Mouse (Mus musculus) myocyte (in vitro differentiated cells): ENCODE data around the gene Esrrg. TPM values are rescaled to one million over a fixed set of nuclear protein-coding genes. Genes with fewer than 3 reads are reported as not detected.

Experiments
- H3K27me3 ChIP-seq: one replicate; pipeline ENCODE4 v1.6.1; 2011; ENCODE audit not compliant: control insufficient read depth, insufficient read depth, insufficient read length
- H3K36me3 ChIP-seq: one replicate; pipeline ENCODE4 v1.6.1; 2011; ENCODE audit not compliant: control insufficient read depth, insufficient read depth
- H3K4me2 ChIP-seq: one replicate; pipeline ENCODE4 v1.6.1; 2011; ENCODE audit warnings: low read depth, control low read depth
- H3K4me3 ChIP-seq: one replicate; pipeline ENCODE4 v1.5.1; 2011; ENCODE audit warnings: mild to moderate bottlenecking, control low read depth, moderate library complexity
- H3K79me2 ChIP-seq: one replicate; pipeline ENCODE4 v1.6.1; 2011; ENCODE audit not compliant: control insufficient read depth, insufficient read depth
- H3ac ChIP-seq: one replicate; pipeline ENCODE4 v1.6.1; 2011; ENCODE audit not compliant: control insufficient read depth, insufficient read length
- CEBPB ChIP-seq: IDR thresholded peaks from 2 replicates; pipeline ENCODE4 v1.6.1; 2011; ENCODE audit warnings: mild to moderate bottlenecking, moderate library complexity; ENCODE audit not compliant: poor library complexity, insufficient read depth, severe bottlenecking
- E2F4 ChIP-seq: IDR thresholded peaks from one replicate; pipeline ENCODE4 v1.6.1; 2011; ENCODE audit warnings: mild to moderate bottlenecking, control low read depth, moderate library complexity; ENCODE audit not compliant: insufficient read depth
- MAX ChIP-seq: IDR thresholded peaks from one replicate; pipeline ENCODE4 v1.6.1; 2011; ENCODE audit warnings: low read depth, mild to moderate bottlenecking, control low read depth
- MYOD1 ChIP-seq, 3 experiments: IDR thresholded peaks; one replicate each; pipeline ENCODE4 v1.6.1; 2011; ENCODE audit warnings: control low read depth in 2 of 3, low read depth in 2 of 3, mild to moderate bottlenecking in 2 of 3, moderate library complexity in 1 of 3; ENCODE audit not compliant: insufficient read length in 2 of 3, control insufficient read depth in 1 of 3
- MYOG ChIP-seq, 3 experiments: IDR thresholded peaks; one replicate each; pipeline ENCODE4 v1.6.1; 2011; ENCODE audit warnings: control low read depth in 2 of 3, low read depth in 2 of 3, mild to moderate bottlenecking in 2 of 3; ENCODE audit not compliant: insufficient read length in 2 of 3, control insufficient read depth in 1 of 3, insufficient read depth in 1 of 3
- POLR2A ChIP-seq: IDR thresholded peaks from one replicate; pipeline ENCODE4 v1.6.1; 2011; ENCODE audit warnings: low read depth, mild to moderate bottlenecking, control low read depth, moderate library complexity; ENCODE audit not compliant: insufficient read length
- POLR2AphosphoS2 ChIP-seq: IDR thresholded peaks from one replicate; pipeline ENCODE4 v1.6.1; 2011; ENCODE audit warnings: low read depth, control low read depth; ENCODE audit not compliant: insufficient read length
- REST ChIP-seq: IDR thresholded peaks from one replicate; pipeline ENCODE4 v1.6.1; 2011; ENCODE audit warnings: mild to moderate bottlenecking, control low read depth, moderate library complexity; ENCODE audit not compliant: insufficient read depth, insufficient read length
- SRF ChIP-seq: IDR thresholded peaks from one replicate; pipeline ENCODE4 v1.6.1; 2011; ENCODE audit warnings: low read depth; ENCODE audit not compliant: control insufficient read depth, insufficient read length
- TCF12 ChIP-seq: IDR thresholded peaks from one replicate; pipeline ENCODE4 v1.6.1; 2011; ENCODE audit warnings: mild to moderate bottlenecking, control low read depth; ENCODE audit not compliant: poor library complexity, insufficient read depth, severe bottlenecking
- TCF3 ChIP-seq: IDR thresholded peaks from one replicate; pipeline ENCODE4 v1.6.1; 2011; ENCODE audit warnings: low read depth, control low read depth; ENCODE audit not compliant: insufficient read length
- USF1 ChIP-seq: IDR thresholded peaks from one replicate; pipeline ENCODE4 v1.6.1; 2011; ENCODE audit warnings: low read depth, mild to moderate bottlenecking, control low read depth, moderate library complexity
- polyA plus RNA-seq: library from polyadenylated mRNA; unstranded; fragments of >200 nt; fragmentation: generic; extraction: Trizol; gene quantifications from one replicate; pipeline ENCODE4 v1.2.1, GENCODE M21; 2012; ENCODE audit warnings: missing spikeins

Gene Esrrg
- polyA plus RNA-seq, 1 experiment, result 0.20 TPM

DNA sequence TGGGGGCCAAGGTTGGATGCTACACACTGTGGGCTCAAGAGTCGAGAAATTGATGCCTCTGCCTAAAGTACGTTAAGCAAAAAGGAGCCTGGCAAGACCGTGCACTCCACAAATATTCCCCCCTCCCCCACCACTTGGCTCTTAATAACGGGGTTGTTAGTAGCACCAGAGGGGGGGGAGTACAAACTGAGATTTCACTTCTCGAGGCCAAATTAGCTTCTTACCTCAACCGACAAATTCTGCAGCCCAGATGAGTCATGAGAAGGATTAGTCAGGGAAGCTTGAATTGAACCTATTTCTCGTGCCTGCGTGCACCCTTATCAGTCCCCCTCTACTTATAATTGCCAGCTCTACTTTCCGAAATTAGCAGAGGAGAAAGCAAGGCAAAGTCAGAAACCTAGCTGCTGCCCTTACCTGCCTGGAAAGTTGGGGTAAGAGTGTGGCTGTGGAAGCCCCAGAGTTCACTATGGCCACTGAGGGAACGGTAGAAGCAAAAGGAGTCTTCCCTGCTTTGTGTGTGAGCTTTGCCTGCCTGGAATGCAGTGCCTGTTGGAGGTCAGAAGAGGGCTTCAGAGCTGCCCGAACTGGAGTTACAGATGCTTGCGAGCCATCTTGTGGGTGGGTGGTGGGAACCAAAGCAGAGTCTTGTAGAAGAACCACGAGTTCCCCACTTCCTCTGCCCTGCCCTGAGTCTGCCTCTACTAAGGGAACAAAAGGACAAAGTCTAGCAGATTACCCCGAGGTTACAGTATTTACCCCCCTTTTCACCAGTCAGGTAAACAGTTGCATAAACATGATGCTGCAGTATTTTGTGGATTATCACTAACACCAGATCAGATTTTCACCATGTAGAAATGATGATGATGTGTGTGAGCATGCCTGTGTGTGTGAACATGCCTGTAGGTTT lies 409.6 kb downstream of the Esrrg start:
- peak overlapping the region; percentile 59 for H3K4me2 ChIP-seq
- TF ChIP-seq POLR2A (no peak), MYOD1 (IDR thresholded peaks at IDR 0.05; ENCODE audit: control insufficient read depth in 1 of 3, insufficient read length in 2 of 3, low read depth in 2 of 3) (no peak), MYOG (IDR thresholded peaks at IDR 0.05; ENCODE audit: control insufficient read depth in 1 of 3, insufficient read depth in 1 of 3, insufficient read length in 2 of 3, low read depth in 2 of 3) (no peak), TCF12 (no peak), MAX (no peak), TCF3 (no peak), USF1 (no peak)
- no peak overlapping the region for H3K4me3 ChIP-seq

GRCm38 (mm10) chr1:188029205-188029604 lies 420.6 kb downstream of the Esrrg start:
- H3K4me2 ChIP-seq, result no peak overlapping the region
- no peaks in the 10 kb centered on the region for H3K79me2 ChIP-seq
- H3ac ChIP-seq, result no peak overlapping the region
- H3K27me3 ChIP-seq, result no peaks in the 10 kb centered on the region
- TF ChIP-seq MYOD1 (IDR thresholded peaks at IDR 0.05; ENCODE audit: control insufficient read depth in 1 of 3, insufficient read length in 2 of 3, low read depth in 2 of 3) (no peak), TCF12 (no peak), POLR2A (no peak), CEBPB (no peak), REST (no peak), MYOG (IDR thresholded peaks at IDR 0.05; ENCODE audit: control insufficient read depth in 1 of 3, insufficient read depth in 1 of 3, insufficient read length in 2 of 3, low read depth in 2 of 3) (no peak), E2F4 (no peak), TCF3 (no peak)
- H3K36me3 ChIP-seq, result no peaks in the 10 kb centered on the region
- no peak overlapping the region for H3K4me3 ChIP-seq

More for the DNA sequence above, 409.6 kb downstream of the Esrrg start:
- no peak overlapping the region for H3ac ChIP-seq
- no peaks in the 10 kb centered on the region for H3K79me2 ChIP-seq
- H3K36me3 ChIP-seq, result no peaks in the 10 kb centered on the region
- no peaks in the 10 kb centered on the region for H3K27me3 ChIP-seq

DNA sequence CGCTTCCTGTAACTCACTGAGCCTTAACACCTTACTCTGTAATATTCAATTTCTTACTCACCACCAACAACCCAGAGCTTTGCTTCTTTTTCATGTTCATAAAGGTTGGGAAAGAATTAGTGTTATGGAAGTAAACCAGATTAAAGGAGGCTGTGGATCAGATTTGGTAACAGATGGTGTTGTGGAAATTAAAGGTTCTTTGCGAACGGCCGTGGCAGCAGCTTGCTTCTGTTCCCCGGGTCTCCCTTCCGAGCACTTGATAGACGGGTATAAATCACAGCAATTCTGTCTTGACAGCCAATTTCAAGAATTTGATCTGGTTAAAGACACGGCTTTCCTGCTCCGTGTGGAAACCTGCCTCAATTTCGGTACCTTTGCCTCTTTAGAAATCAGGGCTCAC lies 421.5 kb downstream of the Esrrg start:
- no peak overlapping the region for H3K4me3 ChIP-seq
- H3K36me3 ChIP-seq, result no peaks in the 10 kb centered on the region
- no peaks in the 10 kb centered on the region for H3K79me2 ChIP-seq
- no peak overlapping the region for H3K4me2 ChIP-seq
- H3ac ChIP-seq, result no peak overlapping the region
- TF ChIP-seq MYOG (IDR thresholded peaks at IDR 0.05; ENCODE audit: control insufficient read depth in 1 of 3, insufficient read depth in 1 of 3, insufficient read length in 2 of 3, low read depth in 2 of 3) (no peak), E2F4 (no peak), MAX (no peak), MYOD1 (IDR thresholded peaks at IDR 0.05; ENCODE audit: control insufficient read depth in 1 of 3, insufficient read length in 2 of 3, low read depth in 2 of 3) (no peak), TCF12 (no peak), POLR2A (no peak), POLR2AphosphoS2 (no peak), TCF3 (no peak), SRF (no peak)
- H3K27me3 ChIP-seq, result no peaks in the 10 kb centered on the region

GRCm38 (mm10) chr1:188031276-188031675 lies 422.7 kb downstream of the Esrrg start:
- Histone ChIP-seq H3ac (no peak overlapping the region), H3K36me3 (no peaks in the 10 kb centered on the region), H3K4me2 (no peak overlapping the region), H3K4me3 (no peak overlapping the region), H3K79me2 (no peaks in the 10 kb centered on the region), H3K27me3 (no peaks in the 10 kb centered on the region)
- TF ChIP-seq POLR2AphosphoS2 (no peak), REST (no peak), MYOD1 (IDR thresholded peaks at IDR 0.05; ENCODE audit: control insufficient read depth in 1 of 3, insufficient read length in 2 of 3, low read depth in 2 of 3) (no peak)

GRCm38 (mm10) chr1:188035957-188036356 lies 427.4 kb downstream of the Esrrg start:
- no peak overlapping the region for H3ac ChIP-seq
- H3K4me3 ChIP-seq, result no peak overlapping the region
- TF ChIP-seq TCF12 (no peak), MYOG (IDR thresholded peaks at IDR 0.05; ENCODE audit: control insufficient read depth in 1 of 3, insufficient read depth in 1 of 3, insufficient read length in 2 of 3, low read depth in 2 of 3) (no peak), USF1 (no peak), POLR2AphosphoS2 (no peak), POLR2A (no peak), E2F4 (no peak), MYOD1 (IDR thresholded peaks at IDR 0.05; ENCODE audit: control insufficient read depth in 1 of 3, insufficient read length in 2 of 3, low read depth in 2 of 3) (no peak), SRF (no peak), TCF3 (no peak), CEBPB (no peak), REST (no peak), MAX (no peak)
- H3K4me2 ChIP-seq, result no peak overlapping the region
- H3K79me2 ChIP-seq, result no peaks in the 10 kb centered on the region
- H3K27me3 ChIP-seq, result no peaks in the 10 kb centered on the region
- H3K36me3 ChIP-seq, result no peaks in the 10 kb centered on the region
